In the genomic region with DNA sequence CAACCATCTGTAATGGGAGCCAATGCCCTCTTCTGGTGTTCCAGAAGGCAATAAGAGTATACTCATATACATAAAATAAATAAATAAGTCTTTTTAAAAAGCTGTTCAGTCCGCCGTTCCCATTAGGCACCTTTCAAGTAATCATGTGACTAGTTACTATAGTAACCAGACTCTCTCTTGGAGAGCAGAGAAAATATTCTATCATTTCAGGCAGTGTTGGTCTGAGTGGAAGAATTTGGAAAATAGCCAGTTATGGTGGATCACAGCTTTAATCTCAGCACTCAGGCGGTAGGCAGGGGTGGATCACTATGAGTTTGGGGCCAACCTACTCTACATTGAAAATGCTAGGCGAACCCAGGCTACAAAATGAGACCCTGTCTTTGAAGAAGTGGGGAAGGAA, we compare ENCODE assay signal across 27 mouse cellular contexts. TPM values are rescaled to one million over a fixed set of nuclear protein-coding genes. Genes with fewer than 3 reads are reported as not detected.
A peak's percentile ranks its signal among the peaks of the same experiment; 100 is the strongest.
DNase-seq lines count a peak whose midpoint lies in the region; ATAC-seq and TF ChIP-seq lines count a peak whose summit lies in the region.
"Had no signal": no experiment of that assay in that cellular context is flagged by ENCODE, and none has a peak within 500 bp of the region (broad histone marks: within the 10 kb centered on the region; RNA-seq: fewer than 3 reads in every experiment).

No protein-coding gene starts in this region.

- TF ChIP-seq CTCF in lung, embryonic 14.5 days (IDR thresholded peaks at IDR 0.05; ENCODE audit: low read depth): no peak

- H3K4me3 ChIP-seq in forebrain, embryonic 14.5 days (ENCODE audit: low read depth, low read length): no peak overlapping the region
- no peak overlapping the region for H3K4me3 ChIP-seq in forebrain, embryonic 12.5 days (replicated peaks)
- H3K4me3 ChIP-seq in lung, embryonic 14.5 days (ENCODE audit: low read depth, low read length): no peak overlapping the region
- H3K4me3 ChIP-seq in midbrain, embryonic 16.5 days (ENCODE audit: low read depth, low read length): no peak overlapping the region
- no peak overlapping the region for H3K4me3 ChIP-seq in midbrain, embryonic 13.5 days (replicated peaks)
- no peak overlapping the region for H3K4me3 ChIP-seq in heart, embryonic 10.5 days
- H3K4me3 ChIP-seq: gastrocnemius, adult 2 months; heart, embryonic 12.5 days; limb, embryonic 10.5 days; limb, embryonic 15.5 days had no signal

- ATAC-seq in forebrain, embryonic 14.5 days: peak; percentile 53; the same call in 1 of the 2 replicates
- ATAC-seq in forebrain, embryonic 12.5 days (ENCODE audit: low FRiP score): no peak; the same call in 1 of the 2 replicates
- ATAC-seq in lung, embryonic 14.5 days (ENCODE audit: insufficient read depth): no peak
- ATAC-seq in midbrain, embryonic 16.5 days: peak; percentile 68
- ATAC-seq in midbrain, embryonic 13.5 days: no peak
- ATAC-seq: intestine, postnatal 0 days had no signal

- H3K36me3 ChIP-seq in forebrain, embryonic 14.5 days (ENCODE audit: control insufficient read depth, insufficient read depth, low read length): peaks cover 15% of the 10 kb centered on the region
- H3K36me3 ChIP-seq in forebrain, embryonic 12.5 days (replicated peaks): peaks cover 5% of the 10 kb centered on the region
- no peaks in the 10 kb centered on the region for H3K36me3 ChIP-seq in lung, embryonic 14.5 days (ENCODE audit: insufficient read depth)
- no peaks in the 10 kb centered on the region; the same call in 1 of the 2 replicates for H3K36me3 ChIP-seq in midbrain, embryonic 16.5 days (ENCODE audit: control insufficient read depth, insufficient read depth, low read length)
- H3K36me3 ChIP-seq in midbrain, embryonic 13.5 days: peaks cover 22% of the 10 kb centered on the region
- H3K36me3 ChIP-seq in heart, embryonic 10.5 days: no peaks in the 10 kb centered on the region
- H3K36me3 ChIP-seq: heart, embryonic 12.5 days; limb, embryonic 10.5 days had no signal

- H3K9me3 ChIP-seq in forebrain, embryonic 14.5 days (replicated peaks; ENCODE audit: control insufficient read depth, low read length): no peaks in the 10 kb centered on the region
- no peaks in the 10 kb centered on the region for H3K9me3 ChIP-seq in forebrain, embryonic 12.5 days
- no peaks in the 10 kb centered on the region for H3K9me3 ChIP-seq in lung, embryonic 14.5 days (ENCODE audit: low read depth, low read length)
- no peaks in the 10 kb centered on the region for H3K9me3 ChIP-seq in midbrain, embryonic 16.5 days (replicated peaks; ENCODE audit: control insufficient read depth, low read length, poor library complexity, severe bottlenecking)
- H3K9me3 ChIP-seq in midbrain, embryonic 13.5 days: no peaks in the 10 kb centered on the region
- H3K9me3 ChIP-seq in heart, embryonic 10.5 days: no peaks in the 10 kb centered on the region
- H3K9me3 ChIP-seq: G1E; heart, embryonic 12.5 days; limb, embryonic 10.5 days; limb, embryonic 15.5 days had no signal

- H3K9ac ChIP-seq in forebrain, embryonic 14.5 days (ENCODE audit: low read length): no peak overlapping the region
- no peak overlapping the region for H3K9ac ChIP-seq in forebrain, embryonic 12.5 days
- no peak overlapping the region for H3K9ac ChIP-seq in lung, embryonic 14.5 days
- H3K9ac ChIP-seq in midbrain, embryonic 16.5 days (ENCODE audit: low read depth, low read length): no peak overlapping the region
- no peak overlapping the region for H3K9ac ChIP-seq in midbrain, embryonic 13.5 days (replicated peaks)
- H3K9ac ChIP-seq: heart, embryonic 12.5 days; limb, embryonic 15.5 days; liver, embryonic 14.5 days had no signal

- peaks cover 4% of the 10 kb centered on the region; the same call in 1 of the 2 replicates for H3K4me1 ChIP-seq in forebrain, embryonic 14.5 days (ENCODE audit: control insufficient read depth, insufficient read depth, low read length)
- H3K4me1 ChIP-seq in forebrain, embryonic 12.5 days: peaks cover 17% of the 10 kb centered on the region
- peaks cover 3% of the 10 kb centered on the region; the same call in 1 of the 2 replicates for H3K4me1 ChIP-seq in lung, embryonic 14.5 days (ENCODE audit: insufficient read depth)
- peaks cover 18% of the 10 kb centered on the region for H3K4me1 ChIP-seq in midbrain, embryonic 16.5 days (ENCODE audit: control insufficient read depth, insufficient read depth, low read length)
- H3K4me1 ChIP-seq in midbrain, embryonic 13.5 days (replicated peaks): peaks cover 22% of the 10 kb centered on the region
- peaks cover 22% of the 10 kb centered on the region for H3K4me1 ChIP-seq in heart, embryonic 10.5 days

- DNase-seq in forebrain, embryonic 14.5 days (ENCODE audit: low spot score): peak; percentile 71
- peak; percentile 53 for DNase-seq in lung, embryonic 14.5 days
- no peak for DNase-seq in lung, adult 18-20 months
- no peak for DNase-seq in heart, embryonic 10.5 days (ENCODE audit: low spot score)
- DNase-seq: adrenal gland, adult 8-10 months; cerebellum, adult 11 months; cerebellum, adult 9-10 months; cerebellum, postnatal 36 days; gastrocnemius, adult 2 months; gastrocnemius, postnatal 36 days; heart, adult 18-20 months; heart, postnatal 4 days; kidney, adult 9 months; kidney, postnatal 10 days; lung, postnatal 10 days; right cerebral cortex, postnatal 4 days; thymus, postnatal 4 days had no signal

- H3K4me2 ChIP-seq in forebrain, embryonic 14.5 days (ENCODE audit: low read length): no peak overlapping the region
- H3K4me2 ChIP-seq in forebrain, embryonic 12.5 days: no peak overlapping the region
- H3K4me2 ChIP-seq in lung, embryonic 14.5 days: no peak overlapping the region
- H3K4me2 ChIP-seq in midbrain, embryonic 16.5 days (ENCODE audit: low read length): no peak overlapping the region
- no peak overlapping the region for H3K4me2 ChIP-seq in midbrain, embryonic 13.5 days (replicated peaks)
- H3K4me2 ChIP-seq: heart, embryonic 12.5 days; limb, embryonic 15.5 days had no signal

- H3K27me3 ChIP-seq in forebrain, embryonic 14.5 days (replicated peaks; ENCODE audit: control insufficient read depth, insufficient read depth, low read length): peaks cover 14% of the 10 kb centered on the region
- H3K27me3 ChIP-seq in forebrain, embryonic 12.5 days: peaks cover 33% of the 10 kb centered on the region
- H3K27me3 ChIP-seq in lung, embryonic 14.5 days (ENCODE audit: insufficient read depth, low read length): no peaks in the 10 kb centered on the region
- no peaks in the 10 kb centered on the region for H3K27me3 ChIP-seq in midbrain, embryonic 16.5 days (ENCODE audit: control insufficient read depth, insufficient read depth, low read depth, low read length)
- peaks cover 27% of the 10 kb centered on the region for H3K27me3 ChIP-seq in midbrain, embryonic 13.5 days
- H3K27me3 ChIP-seq in heart, embryonic 10.5 days (ENCODE audit: insufficient read depth, poor library complexity, severe bottlenecking): peaks cover 43% of the 10 kb centered on the region

- WGBS in forebrain, embryonic 14.5 days: 47% methylated on average over 4 of the region's 4 CpGs
- 62% methylated on average over 4 of the region's 4 CpGs for WGBS in forebrain, embryonic 12.5 days
- WGBS in lung, embryonic 14.5 days: 45% methylated on average over 4 of the region's 4 CpGs
- WGBS in midbrain, embryonic 16.5 days: 40% methylated on average over 4 of the region's 4 CpGs
- 51% methylated on average over 4 of the region's 4 CpGs for WGBS in midbrain, embryonic 13.5 days
- WGBS in heart, embryonic 10.5 days: 81% methylated on average over 4 of the region's 4 CpGs

- no peak overlapping the region for H3K27ac ChIP-seq in forebrain, embryonic 14.5 days (ENCODE audit: low read depth, low read length)
- H3K27ac ChIP-seq in forebrain, embryonic 12.5 days: no peak overlapping the region
- no peak overlapping the region for H3K27ac ChIP-seq in lung, embryonic 14.5 days (ENCODE audit: low read depth)
- H3K27ac ChIP-seq in midbrain, embryonic 16.5 days (ENCODE audit: low read length): no peak overlapping the region
- H3K27ac ChIP-seq in midbrain, embryonic 13.5 days: no peak overlapping the region
- no peak overlapping the region for H3K27ac ChIP-seq in heart, embryonic 10.5 days
- H3K27ac ChIP-seq: gastrocnemius, adult 2 months; limb, embryonic 10.5 days; limb, embryonic 15.5 days; liver, embryonic 14.5 days; stomach, postnatal 0 days had no signal

RNA-seq across cellular contexts. Expression of gene Tomm6, which starts 19.0 kb away (rescaled TPM):
- 309 and 324 TPM in 2 replicates for polyA plus RNA-seq in forebrain, embryonic 14.5 days (2014; fragmentation: Nextera tagmentation; extraction: Ambion mirVana)
- polyA plus RNA-seq in forebrain, embryonic 12.5 days (2016; fragmentation: Nextera tagmentation; extraction: Ambion mirVana): 346 and 368 TPM in 2 replicates
- 433 and 434 TPM in 2 replicates for polyA plus RNA-seq in lung, embryonic 14.5 days (2014; fragmentation: Nextera tagmentation; extraction: Ambion mirVana)
- 252 and 268 TPM in 2 replicates for polyA plus RNA-seq in midbrain, embryonic 16.5 days (2015; fragmentation: Nextera tagmentation; extraction: Ambion mirVana)
- polyA plus RNA-seq in midbrain, embryonic 13.5 days (2015; fragmentation: Nextera tagmentation; extraction: Ambion mirVana): 285 and 287 TPM in 2 replicates
- 320 and 356 TPM in 2 replicates for polyA plus RNA-seq in heart, embryonic 10.5 days (2016; fragmentation: Nextera tagmentation; extraction: Ambion mirVana)

RNA-seq across cellular contexts. Expression of gene Frs3, which starts 19.7 kb away (rescaled TPM):
- 16.1 and 17.4 TPM in 2 replicates for polyA plus RNA-seq in forebrain, embryonic 14.5 days (2014; fragmentation: Nextera tagmentation; extraction: Ambion mirVana)
- 11.1 and 11.9 TPM in 2 replicates for polyA plus RNA-seq in forebrain, embryonic 12.5 days (2016; fragmentation: Nextera tagmentation; extraction: Ambion mirVana)
- 5.1 and 5.3 TPM in 2 replicates for polyA plus RNA-seq in lung, embryonic 14.5 days (2014; fragmentation: Nextera tagmentation; extraction: Ambion mirVana)
- polyA plus RNA-seq in midbrain, embryonic 16.5 days (2015; fragmentation: Nextera tagmentation; extraction: Ambion mirVana): 46.0 and 54.1 TPM in 2 replicates
- 26.9 and 28.0 TPM in 2 replicates for polyA plus RNA-seq in midbrain, embryonic 13.5 days (2015; fragmentation: Nextera tagmentation; extraction: Ambion mirVana)
- 4.6 and 5.2 TPM in 2 replicates for polyA plus RNA-seq in heart, embryonic 10.5 days (2016; fragmentation: Nextera tagmentation; extraction: Ambion mirVana)

RNA-seq across cellular contexts. Expression of gene Gm21981, which starts 25.1 kb away (rescaled TPM):
- 4.7 and 4.8 TPM in 2 replicates for polyA plus RNA-seq in forebrain, embryonic 14.5 days (2014; fragmentation: Nextera tagmentation; extraction: Ambion mirVana)
- polyA plus RNA-seq in forebrain, embryonic 12.5 days (2016; fragmentation: Nextera tagmentation; extraction: Ambion mirVana): 0.40 and 0.60 TPM in 2 replicates
- 1.1 and 1.3 TPM in 2 replicates for polyA plus RNA-seq in lung, embryonic 14.5 days (2014; fragmentation: Nextera tagmentation; extraction: Ambion mirVana)
- polyA plus RNA-seq in midbrain, embryonic 16.5 days (2015; fragmentation: Nextera tagmentation; extraction: Ambion mirVana): 0.88 and 0.92 TPM in 2 replicates
- polyA plus RNA-seq in midbrain, embryonic 13.5 days (2015; fragmentation: Nextera tagmentation; extraction: Ambion mirVana): 0.62 and 0.66 TPM in 2 replicates
- polyA plus RNA-seq in heart, embryonic 10.5 days (2016; fragmentation: Nextera tagmentation; extraction: Ambion mirVana): 0.14 and 0.16 TPM in 2 replicates
- polyA plus RNA-seq: stomach, postnatal 0 days had no signal

RNA-seq across cellular contexts. Expression of gene Prickle4, which starts 25.4 kb away (rescaled TPM):
- polyA plus RNA-seq in forebrain, embryonic 14.5 days (2014; fragmentation: Nextera tagmentation; extraction: Ambion mirVana): 0.42 and 0.62 TPM in 2 replicates
- polyA plus RNA-seq in forebrain, embryonic 12.5 days (2016; fragmentation: Nextera tagmentation; extraction: Ambion mirVana): 0.91 and 1.0 TPM in 2 replicates
- 1.5 TPM in 1 of 2 replicates, not detected in the other for polyA plus RNA-seq in lung, embryonic 14.5 days (2014; fragmentation: Nextera tagmentation; extraction: Ambion mirVana)
- polyA plus RNA-seq in midbrain, embryonic 16.5 days (2015; fragmentation: Nextera tagmentation; extraction: Ambion mirVana): 0.77 and 2.4 TPM in 2 replicates
- polyA plus RNA-seq in midbrain, embryonic 13.5 days (2015; fragmentation: Nextera tagmentation; extraction: Ambion mirVana): 1.0 TPM in 2 replicates
- polyA plus RNA-seq in heart, embryonic 10.5 days (2016; fragmentation: Nextera tagmentation; extraction: Ambion mirVana): 0.79 TPM in 1 of 2 replicates, not detected in the other

RNA-seq across cellular contexts. Expression of gene Usp49, which starts 38.7 kb away (rescaled TPM):
- polyA plus RNA-seq in forebrain, embryonic 14.5 days (2014; fragmentation: Nextera tagmentation; extraction: Ambion mirVana): 5.9 and 6.6 TPM in 2 replicates
- polyA plus RNA-seq in forebrain, embryonic 12.5 days (2016; fragmentation: Nextera tagmentation; extraction: Ambion mirVana): 11.1 and 12.2 TPM in 2 replicates
- polyA plus RNA-seq in lung, embryonic 14.5 days (2014; fragmentation: Nextera tagmentation; extraction: Ambion mirVana): 5.0 and 5.6 TPM in 2 replicates
- polyA plus RNA-seq in midbrain, embryonic 16.5 days (2015; fragmentation: Nextera tagmentation; extraction: Ambion mirVana): 5.3 and 7.3 TPM in 2 replicates
- polyA plus RNA-seq in midbrain, embryonic 13.5 days (2015; fragmentation: Nextera tagmentation; extraction: Ambion mirVana): 10.0 and 10.8 TPM in 2 replicates
- polyA plus RNA-seq in heart, embryonic 10.5 days (2016; fragmentation: Nextera tagmentation; extraction: Ambion mirVana): 3.2 and 4.5 TPM in 2 replicates

Comparison
In these comparisons a context has a peak if more than half of its experiments do, and no peak if none do; other contexts are left out.
1. ATAC-seq: peak in forebrain, embryonic 14.5 days (single experiment) and midbrain, embryonic 16.5 days (single experiment); none in forebrain, embryonic 12.5 days (single experiment), lung, embryonic 14.5 days (single experiment) and midbrain, embryonic 13.5 days (single experiment).
2. DNase-seq: peak in forebrain, embryonic 14.5 days (single experiment) and lung, embryonic 14.5 days (single experiment); none in lung, adult 18-20 months (0 of 2) and heart, embryonic 10.5 days (single experiment).